Mouse (Mus musculus) kidney, adult 2 months (tissue): ENCODE measurements around the gene Ptk7. TPM values are rescaled to one million over a fixed set of nuclear protein-coding genes. Genes with fewer than 3 reads are reported as not detected.

Experiments
- DNase-seq: peaks from one replicate; pipeline ENCODE4 v3.0.0; 2021
- H3K27ac ChIP-seq: fragments of 200-500 bp; 2 replicates; pipeline ENCODE4 v1.5.1; 2012; ENCODE audit warnings: low read depth, low read length, control low read depth, inconsistent platforms; ENCODE audit not compliant: insufficient read depth
- H3K27me3 ChIP-seq: fragments of 200-500 bp; replicated peaks from 2 replicates; pipeline ENCODE4 v1.6.1; 2012; ENCODE audit warnings: mild to moderate bottlenecking, moderate library complexity, low read length, inconsistent platforms; ENCODE audit not compliant: control insufficient read depth, insufficient read depth
- H3K36me3 ChIP-seq: fragments of 200-500 bp; 2 replicates; pipeline ENCODE4 v1.6.1; 2012; ENCODE audit warnings: mild to moderate bottlenecking, moderate library complexity, low read length, inconsistent platforms; ENCODE audit not compliant: control insufficient read depth, insufficient read depth
- H3K4me1 ChIP-seq: fragments of 200-500 bp; 2 replicates; pipeline ENCODE4 v1.6.1; 2011; ENCODE audit warnings: low read length; ENCODE audit not compliant: control insufficient read depth, insufficient read depth
- H3K4me3 ChIP-seq: fragments of 200-500 bp; 2 replicates; pipeline ENCODE4 v1.5.1; 2011; ENCODE audit warnings: mild to moderate bottlenecking, low read depth, low read length, control low read depth; ENCODE audit not compliant: insufficient read depth
- CTCF ChIP-seq: fragments of 200-500 bp; conservative IDR thresholded peaks from 2 replicates; pipeline ENCODE4 v1.5.1; 2011; ENCODE audit warnings: low read depth, mild to moderate bottlenecking, control low read depth, low read length, moderate library complexity, mixed read lengths; ENCODE audit not compliant: insufficient read depth, insufficient read length
- POLR2A ChIP-seq: fragments of 200-500 bp; IDR thresholded peaks from one replicate; pipeline ENCODE4 v1.6.1; 2011; ENCODE audit warnings: low read depth, low read length, control low read depth
- WGBS: fragments of 180-500 bp; shearing (Covaris S2); methylation state at CpG from one replicate; pipeline ENCODE4 v1.1.7; 2018; 5-methylcytosine and 5-hydroxymethylcytosine counted together
- polyA plus RNA-seq: library from polyadenylated mRNA; depleted of rRNA; stranded (reverse); fragments of >200 nt; gene quantifications from 2 replicates; pipeline ENCODE4 v1.2.3, GENCODE M21; 2012; rRNA removed

Gene Ptk7
- polyA plus RNA-seq: 8.1 and 9.4 TPM in 2 replicates

- Histone ChIP-seq H3K36me3 (no peaks in the 10 kb centered on the region), H3K4me1 (no peaks in the 10 kb centered on the region), H3K27ac (peak within 1 kb of the TSS; percentile 65), H3K4me3 (peak within 1 kb of the TSS; percentile 81), H3K27me3 (no peaks in the 10 kb centered on the region)
- 3% methylated on average over 87 of the region's 90 CpGs for WGBS
- TF ChIP-seq CTCF (no peak), POLR2A (no peak)
- DNase-seq: peak; percentile 54
Measured at GRCm38 (mm10) chr17:46628791-46629684, at the start of gene Ptk7. Gene Ptk7 (minus strand): TSS chr17:46629504.

GRCm38 (mm10) chr17:46678911-46679310 is 49.6 kb upstream of the Ptk7 start:
- no peak for TF ChIP-seq CTCF
- no peak for TF ChIP-seq POLR2A
- Histone ChIP-seq H3K27me3 (no peaks in the 10 kb centered on the region), H3K27ac (no peak overlapping the region), H3K36me3 (no peaks in the 10 kb centered on the region; the same call in 1 of the 2 replicates), H3K4me1 (peaks cover 11% of the 10 kb centered on the region), H3K4me3 (no peak overlapping the region)
- DNase-seq: no peak
- WGBS: 35% methylated on average over 9 of the region's 9 CpGs

GRCm38 (mm10) chr17:46678416-46678815 is 49.1 kb upstream of the Ptk7 start, which contains the start of gene Mea1:
Gene Mea1 (plus strand): TSS chr17:46678793.
- 53% methylated on average over 8 of the region's 9 CpGs for WGBS
- Histone ChIP-seq H3K36me3 (no peaks in the 10 kb centered on the region; the same call in 1 of the 2 replicates), H3K27ac (no peak within 1 kb of the TSS), H3K27me3 (no peaks in the 10 kb centered on the region), H3K4me1 (peaks cover 14% of the 10 kb centered on the region), H3K4me3 (no peak within 1 kb of the TSS; the same call in 1 of the 2 replicates)
- peak; percentile 49 for DNase-seq
- TF ChIP-seq CTCF: no peak
- TF ChIP-seq POLR2A: no peak

GRCm38 (mm10) chr17:46674530-46675283 is 45.4 kb upstream of the Ptk7 start:
- TF ChIP-seq CTCF (no peak), POLR2A (no peak)
- Histone ChIP-seq H3K27me3 (no peaks in the 10 kb centered on the region), H3K4me3 (peak overlapping the region; percentile 14), H3K4me1 (peaks cover 12% of the 10 kb centered on the region; the same call in 1 of the 2 replicates), H3K36me3 (no peaks in the 10 kb centered on the region; the same call in 1 of the 2 replicates), H3K27ac (no peak overlapping the region)
- no peak for DNase-seq
- WGBS: 17% methylated on average over 15 of the region's 15 CpGs

DNA sequence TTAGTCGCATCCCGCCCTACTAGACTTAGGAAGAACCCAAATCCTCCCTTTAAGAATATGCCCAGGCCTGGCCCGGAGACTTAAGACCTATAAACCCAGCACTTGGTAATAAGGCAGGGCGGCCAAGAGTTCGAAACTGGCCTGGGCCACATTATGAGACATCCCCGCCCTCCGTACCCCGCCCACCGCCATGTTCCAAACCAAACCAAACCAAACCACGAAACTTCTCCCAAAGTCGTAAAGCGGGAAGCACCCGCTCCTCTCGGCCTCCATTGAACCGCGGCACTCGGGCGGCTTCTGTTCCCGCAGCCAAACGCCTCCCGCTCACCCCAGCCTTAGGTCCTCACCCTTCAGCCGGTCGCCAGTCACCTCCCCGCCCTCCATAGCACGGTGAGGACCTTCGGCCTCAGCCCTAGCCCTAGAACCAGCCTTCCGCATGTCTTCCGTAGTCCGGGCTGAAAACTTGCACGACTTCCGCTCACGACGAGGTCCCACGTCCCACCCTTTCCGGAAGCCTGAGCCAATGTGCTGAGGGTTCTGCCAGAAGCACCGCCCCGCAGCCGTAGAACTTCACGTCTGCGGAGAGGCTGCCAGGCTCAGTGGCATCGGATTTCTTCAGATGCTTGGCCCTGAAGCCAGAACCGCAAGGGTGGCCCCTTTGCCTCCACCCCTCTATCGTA is 44.7 kb upstream of the Ptk7 start, which contains the start of gene Rrp36:
Gene Rrp36 (minus strand): TSS at position 503 of the 680 bp plus-strand sequence.
- H3K4me3 ChIP-seq: peak within 1 kb of the TSS; percentile 82
- H3K4me1 ChIP-seq: peaks cover 8% of the 10 kb centered on the region; the same call in 1 of the 2 replicates
- peak within 1 kb of the TSS; percentile 43; the same call in 1 of the 2 replicates for H3K27ac ChIP-seq
- under 1% methylated on average over 43 of the region's 43 CpGs for WGBS
- H3K36me3 ChIP-seq: no peaks in the 10 kb centered on the region; the same call in 1 of the 2 replicates
- peak; percentile 96 for DNase-seq
- no peaks in the 10 kb centered on the region for H3K27me3 ChIP-seq
- TF ChIP-seq CTCF: no peak
- TF ChIP-seq POLR2A: no peak

DNA sequence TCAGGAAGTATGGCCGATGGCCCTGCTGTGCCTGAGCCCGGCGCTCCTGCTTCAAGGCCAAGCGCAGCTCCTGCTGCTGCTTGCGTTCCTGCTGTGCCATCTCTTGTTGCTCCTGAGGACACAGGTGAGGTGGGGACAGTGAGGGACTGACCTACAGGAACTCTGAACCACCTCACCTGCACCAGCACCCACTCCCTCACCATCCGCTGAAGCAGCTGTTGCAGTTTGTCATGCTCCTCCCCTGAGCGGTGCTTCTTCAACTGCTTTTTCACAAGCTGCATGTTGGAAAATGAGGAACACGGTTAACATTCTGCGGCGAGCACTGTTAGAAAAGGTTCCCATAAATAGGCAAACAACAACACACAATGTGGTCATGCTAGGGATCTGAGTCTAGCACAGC is 40.6 kb upstream of the Ptk7 start:
- Histone ChIP-seq H3K4me3 (no peak overlapping the region), H3K27me3 (no peaks in the 10 kb centered on the region), H3K36me3 (no peaks in the 10 kb centered on the region), H3K4me1 (0 out of 2 replicates have a peak, but pooled peaks cover 5% of the 10 kb centered on the region), H3K27ac (no peak overlapping the region)
- DNase-seq: no peak
- WGBS: 96% methylated on average over 10 of the region's 10 CpGs
- TF ChIP-seq CTCF (no peak), POLR2A (no peak)

DNA sequence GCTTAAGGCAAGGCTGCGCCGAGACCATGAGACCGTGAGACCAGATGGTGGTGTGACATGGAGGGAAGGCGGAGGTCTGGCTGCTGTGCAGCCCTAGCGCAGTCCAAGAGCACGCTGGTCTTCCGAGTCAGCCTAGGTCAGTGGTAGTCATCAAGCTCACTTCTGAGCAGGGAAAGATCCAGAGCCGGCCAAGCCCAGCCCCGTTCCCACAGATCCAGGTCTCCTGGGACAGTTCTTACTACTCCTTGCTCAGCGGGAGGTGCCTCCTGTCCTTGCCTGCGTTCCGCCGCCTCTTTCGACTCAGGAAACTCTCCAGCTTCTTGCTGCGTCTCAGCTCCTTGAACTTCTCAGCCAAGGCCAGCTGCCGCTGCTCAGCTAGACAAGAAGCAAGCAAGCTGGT is 38.4 kb upstream of the Ptk7 start:
- Histone ChIP-seq H3K27me3 (no peaks in the 10 kb centered on the region), H3K27ac (no peak overlapping the region), H3K4me3 (no peak overlapping the region), H3K36me3 (no peaks in the 10 kb centered on the region), H3K4me1 (no peaks in the 10 kb centered on the region)
- 80% methylated on average over 16 of the region's 16 CpGs for WGBS
- TF ChIP-seq POLR2A: no peak
- no peak for TF ChIP-seq CTCF
- peak; percentile 20 for DNase-seq
